8 mouse cellular contexts compared by ENCODE assay signal in the genomic region with DNA sequence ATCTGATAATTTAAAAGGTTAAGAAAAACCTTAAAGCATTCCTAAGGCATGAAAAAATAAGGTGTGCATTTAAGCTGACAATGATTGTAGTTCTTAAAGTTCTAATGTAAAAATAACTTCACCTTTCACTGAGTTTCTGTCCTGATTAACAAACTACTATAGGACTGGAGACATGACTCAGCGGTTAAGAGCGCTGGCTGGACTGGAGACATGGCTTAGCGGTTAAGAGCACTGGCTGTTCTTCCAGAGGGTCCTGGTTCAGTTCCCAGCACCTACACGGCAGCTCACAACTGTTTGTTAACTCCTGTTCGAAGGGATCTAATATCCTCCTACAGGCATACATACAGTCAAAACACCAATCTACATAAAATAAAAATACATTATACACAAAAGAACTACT. TPM values are rescaled to one million over a fixed set of nuclear protein-coding genes. Genes with fewer than 3 reads are reported as not detected.
A peak's percentile ranks its signal among the peaks of the same experiment; 100 is the strongest.
DNase-seq lines count a peak whose midpoint lies in the region; ATAC-seq lines count a peak whose summit lies in the region.

No protein-coding gene starts in this region.

- H3K36me3 ChIP-seq in kidney, embryonic 16.5 days (ENCODE audit: insufficient read depth, low read length), result peaks cover 15% of the 10 kb centered on the region
- H3K36me3 ChIP-seq in embryonic facial prominence, embryonic 13.5 days, result peaks cover 28% of the 10 kb centered on the region
- H3K36me3 ChIP-seq in limb, embryonic 11.5 days (ENCODE audit: control insufficient read depth, insufficient read depth, low read length), result peaks cover 2% of the 10 kb centered on the region; the same call in 1 of the 2 replicates
- H3K36me3 ChIP-seq in neural tube, embryonic 13.5 days, result peaks cover 25% of the 10 kb centered on the region

- no peak overlapping the region for H3K9ac ChIP-seq in kidney, embryonic 16.5 days (replicated peaks; ENCODE audit: low read length)
- H3K9ac ChIP-seq in embryonic facial prominence, embryonic 13.5 days, result no peak overlapping the region
- no peak overlapping the region for H3K9ac ChIP-seq in limb, embryonic 11.5 days (ENCODE audit: low read length)
- H3K9ac ChIP-seq in neural tube, embryonic 13.5 days, result no peak overlapping the region

- H3K4me1 ChIP-seq in kidney, embryonic 16.5 days (ENCODE audit: insufficient read depth, low read length), result peaks cover 16% of the 10 kb centered on the region; the same call in 1 of the 2 replicates
- peaks cover 9% of the 10 kb centered on the region for H3K4me1 ChIP-seq in embryonic facial prominence, embryonic 13.5 days
- no peaks in the 10 kb centered on the region for H3K4me1 ChIP-seq in limb, embryonic 11.5 days (ENCODE audit: control insufficient read depth, insufficient read depth, low read length)
- H3K4me1 ChIP-seq in neural tube, embryonic 13.5 days (replicated peaks), result peaks cover 30% of the 10 kb centered on the region

- no peaks in the 10 kb centered on the region for H3K9me3 ChIP-seq in kidney, embryonic 16.5 days (ENCODE audit: low read length)
- H3K9me3 ChIP-seq in embryonic facial prominence, embryonic 13.5 days, result no peaks in the 10 kb centered on the region
- no peaks in the 10 kb centered on the region for H3K9me3 ChIP-seq in limb, embryonic 11.5 days (ENCODE audit: control insufficient read depth, low read length)
- H3K9me3 ChIP-seq in neural tube, embryonic 13.5 days, result no peaks in the 10 kb centered on the region

- no peak for DNase-seq in kidney, postnatal 14 days
- no peak for DNase-seq in limb, embryonic 11.5 days (ENCODE audit: low spot score)
- DNase-seq in right cerebral cortex, postnatal 10 days (ENCODE audit: low spot score in 2 of 2), result no peak
- no peak for DNase-seq in cerebellum, postnatal 4 days (ENCODE audit: low spot score in 2 of 2)
- no peak for DNase-seq in cerebellum, postnatal 10 days

- no peak overlapping the region for H3K27ac ChIP-seq in kidney, embryonic 16.5 days (ENCODE audit: low read length)
- H3K27ac ChIP-seq in embryonic facial prominence, embryonic 13.5 days, result no peak overlapping the region
- no peak overlapping the region for H3K27ac ChIP-seq in limb, embryonic 11.5 days (replicated peaks; ENCODE audit: low read depth, low read length)
- H3K27ac ChIP-seq in neural tube, embryonic 13.5 days (replicated peaks), result no peak overlapping the region

- H3K4me2 ChIP-seq in kidney, embryonic 16.5 days (replicated peaks; ENCODE audit: low read depth, low read length), result peak overlapping the region; percentile 77
- peak overlapping the region; percentile 85 for H3K4me2 ChIP-seq in embryonic facial prominence, embryonic 13.5 days
- H3K4me2 ChIP-seq in limb, embryonic 11.5 days (ENCODE audit: low read depth, severe bottlenecking), result peak overlapping the region; percentile 62
- peak overlapping the region; percentile 93 for H3K4me2 ChIP-seq in neural tube, embryonic 13.5 days

- peak overlapping the region; percentile 31 for H3K4me3 ChIP-seq in kidney, embryonic 16.5 days (ENCODE audit: low read length)
- peak overlapping the region; percentile 78 for H3K4me3 ChIP-seq in embryonic facial prominence, embryonic 13.5 days
- peak overlapping the region; percentile 67 for H3K4me3 ChIP-seq in limb, embryonic 11.5 days (ENCODE audit: low read depth, low read length)
- peak overlapping the region; percentile 93 for H3K4me3 ChIP-seq in neural tube, embryonic 13.5 days

- no peak for ATAC-seq in kidney, embryonic 16.5 days (ENCODE audit: low FRiP score, low TSS enrichment)
- ATAC-seq in embryonic facial prominence, embryonic 13.5 days (ENCODE audit: insufficient number of reproducible peaks, insufficient read depth, low FRiP score, low TSS enrichment, low read depth), result no peak
- no peak for ATAC-seq in limb, embryonic 11.5 days (ENCODE audit: insufficient number of reproducible peaks, low FRiP score, low TSS enrichment, low read depth)
- ATAC-seq in neural tube, embryonic 13.5 days (ENCODE audit: low read depth), result no peak

- H3K27me3 ChIP-seq in kidney, embryonic 16.5 days (ENCODE audit: insufficient read depth, low read length), result no peaks in the 10 kb centered on the region
- H3K27me3 ChIP-seq in embryonic facial prominence, embryonic 13.5 days, result no peaks in the 10 kb centered on the region
- no peaks in the 10 kb centered on the region for H3K27me3 ChIP-seq in limb, embryonic 11.5 days (ENCODE audit: control insufficient read depth, insufficient read depth, low read length)
- no peaks in the 10 kb centered on the region for H3K27me3 ChIP-seq in neural tube, embryonic 13.5 days

- 86% methylated on average over 5 of the region's 5 CpGs for WGBS in kidney, embryonic 16.5 days
- WGBS in embryonic facial prominence, embryonic 13.5 days, result 82% methylated on average over 5 of the region's 5 CpGs
- 89% methylated on average over 5 of the region's 5 CpGs for WGBS in limb, embryonic 11.5 days
- 86% methylated on average over 5 of the region's 5 CpGs for WGBS in neural tube, embryonic 13.5 days

RNA-seq across cellular contexts. Expression of a gene that starts 1.2 kb away (rescaled TPM):
- 68.5 and 69.2 TPM in 2 replicates for polyA plus RNA-seq in kidney, embryonic 16.5 days (2015; fragmentation: Nextera tagmentation; extraction: Ambion mirVana)
- 56.3 and 56.6 TPM in 2 replicates for polyA plus RNA-seq in embryonic facial prominence, embryonic 13.5 days (2015; fragmentation: Nextera tagmentation; extraction: Ambion mirVana)
- 65.1 and 66.2 TPM in 2 replicates for polyA plus RNA-seq in limb, embryonic 11.5 days (2014; fragmentation: Nextera tagmentation; extraction: Ambion mirVana)
- polyA plus RNA-seq in neural tube, embryonic 13.5 days (2015; fragmentation: Nextera tagmentation; extraction: Ambion mirVana), result 56.8 and 64.7 TPM in 2 replicates

RNA-seq across cellular contexts. Expression of a gene that starts 14.1 kb away (rescaled TPM):
- polyA plus RNA-seq in kidney, embryonic 16.5 days (2015; fragmentation: Nextera tagmentation; extraction: Ambion mirVana), result 216 and 224 TPM in 2 replicates
- 201 and 204 TPM in 2 replicates for polyA plus RNA-seq in embryonic facial prominence, embryonic 13.5 days (2015; fragmentation: Nextera tagmentation; extraction: Ambion mirVana)
- 199 and 211 TPM in 2 replicates for polyA plus RNA-seq in limb, embryonic 11.5 days (2014; fragmentation: Nextera tagmentation; extraction: Ambion mirVana)
- polyA plus RNA-seq in neural tube, embryonic 13.5 days (2015; fragmentation: Nextera tagmentation; extraction: Ambion mirVana), result 147 TPM in 2 replicates

Comparison
In these comparisons a context has a peak if more than half of its experiments do, and no peak if none do; other contexts are left out.
1. H3K4me3 ChIP-seq: peak in every context shown above with its lines; median percentile 93 in neural tube, embryonic 13.5 days; 78 in embryonic facial prominence, embryonic 13.5 days; 67 in limb, embryonic 11.5 days; 31 in kidney, embryonic 16.5 days.